Mouse (Mus musculus) liver, embryonic 14.5 days (tissue): ENCODE data around the gene Skap2. TPM values are rescaled to one million over a fixed set of nuclear protein-coding genes. Genes with fewer than 3 reads are reported as not detected.
A peak's percentile ranks its signal among the peaks of the same experiment; 100 is the strongest.

Source experiments
- ATAC-seq: fragments of 200-750 bp; cut with Nextera tagmentation; 2 replicates; pipeline ENCODE4 v1.8.0; 2017; ENCODE audit warnings: moderate number of reproducible peaks, mild to moderate bottlenecking, moderate library complexity; ENCODE audit not compliant: insufficient read depth
- DNase-seq, 3 experiments: peaks; one replicate each; pipeline ENCODE4 v3.0.0-alpha.2; 2012 to 2013; ENCODE audit warnings: low read depth in 3 of 3, low spot score in 3 of 3
- H3K27ac ChIP-seq: fragments of 300-500 bp; sonication (generic); 2 replicates; pipeline ENCODE4 v1.5.1; 2014; ENCODE audit warnings: moderate library complexity, mild to moderate bottlenecking, control low read depth, inconsistent platforms
- H3K27me3 ChIP-seq: fragments of 300-500 bp; sonication (generic); 2 replicates; pipeline ENCODE4 v1.6.1; 2014; ENCODE audit warnings: mild to moderate bottlenecking, low read length, moderate library complexity; ENCODE audit not compliant: control insufficient read depth, insufficient read depth
- H3K36me3 ChIP-seq: fragments of 300-500 bp; sonication (generic); replicated peaks from 2 replicates; pipeline ENCODE4 v1.6.1; 2014; ENCODE audit warnings: low read depth; ENCODE audit not compliant: control insufficient read depth, insufficient read depth
- H3K4me1 ChIP-seq, 2 experiments: fragments of 200-500 bp in 1 of 2; fragments of 300-500 bp in 1 of 2; sonication (generic) in 1 of 2; replicated peaks; 2 replicates each; pipeline ENCODE4 v1.6.1; 2012 to 2014; ENCODE audit warnings: antibody characterized with exemption in 1 of 2, inconsistent platforms in 1 of 2, low read length in 1 of 2; ENCODE audit not compliant: control insufficient read depth in 2 of 2, insufficient read depth in 2 of 2
- H3K4me2 ChIP-seq: fragments of 300-500 bp; sonication (generic); 2 replicates; pipeline ENCODE4 v1.6.1; 2014; ENCODE audit warnings: low read depth, mild to moderate bottlenecking, control low read depth, moderate library complexity
- H3K4me3 ChIP-seq, 2 experiments: fragments of 200-500 bp in 1 of 2; fragments of 300-500 bp in 1 of 2; sonication (generic) in 1 of 2; 2 replicates each; pipeline ENCODE4 v1.5.1; 2012 to 2014; ENCODE audit warnings: low read depth in 2 of 2, low read length in 2 of 2, mild to moderate bottlenecking in 2 of 2, control low read depth in 1 of 2, inconsistent platforms in 1 of 2, moderate library complexity in 1 of 2; ENCODE audit not compliant: insufficient read depth in 1 of 2
- H3K9ac ChIP-seq: fragments of 300-500 bp; sonication (generic); replicated peaks from 2 replicates; pipeline ENCODE4 v1.6.1; 2014; ENCODE audit warnings: mild to moderate bottlenecking, control low read depth, moderate library complexity
- H3K9me3 ChIP-seq: fragments of 300-500 bp; sonication (generic); 2 replicates; pipeline ENCODE4 v1.6.1; 2016; ENCODE audit warnings: low read length, mixed read lengths; ENCODE audit not compliant: control insufficient read depth
- CTCF ChIP-seq: IDR thresholded peaks from 2 replicates; pipeline ENCODE4 v1.5.1; 2016; ENCODE audit warnings: antibody characterized with exemption, low read depth, control low read depth
- EP300 ChIP-seq: IDR thresholded peaks from 2 replicates; pipeline ENCODE4 v1.6.1; 2016; ENCODE audit warnings: antibody characterized with exemption, low read depth
- WGBS: fragments of 180-500 bp; shearing (Covaris S2); extraction: QIAGEN DNeasy Blood & Tissue Kit; methylation state at CpG from one replicate; pipeline ENCODE4 v1.1.7; 2014; ENCODE audit not compliant: insufficient replicate concordance; 5-methylcytosine and 5-hydroxymethylcytosine counted together
- polyA plus RNA-seq, 2 experiments: library from polyadenylated mRNA; depleted of rRNA in 1 of 2; stranded (reverse) in 1 of 2; unstranded in 1 of 2; fragments of >200 nt; fragmentation: Nextera tagmentation in 1 of 2; extraction: Ambion mirVana in 1 of 2; gene quantifications; 2 replicates each; pipeline versions ENCODE4 v1.2.1 to v1.2.3; 2012 to 2014

Gene Skap2
- polyA plus RNA-seq, 2 experiments: 10.1 to 18.4 TPM

- H3K4me3 ChIP-seq: no peak overlapping the region
- 76% methylated on average over 1 of the region's 1 CpGs for WGBS
- H3K9me3 ChIP-seq: no peaks in the 10 kb centered on the region
- H3K36me3 ChIP-seq: no peaks in the 10 kb centered on the region
- DNase-seq (no peak), ATAC-seq (no peak)
- no peak overlapping the region for H3K9ac ChIP-seq
- TF ChIP-seq CTCF (no peak), EP300 (no peak)
- no peaks in the 10 kb centered on the region for H3K4me1 ChIP-seq
- no peaks in the 10 kb centered on the region for H3K27me3 ChIP-seq
- no peak overlapping the region for H3K4me2 ChIP-seq
- no peak overlapping the region for H3K27ac ChIP-seq
Observed at GRCm38 (mm10) chr6:51870294-51870693, 142.1 kb downstream of the Skap2 start.

- H3K27ac ChIP-seq: no peak overlapping the region
- no peak overlapping the region for H3K9ac ChIP-seq
- H3K4me1 ChIP-seq: no peaks in the 10 kb centered on the region
- no peaks in the 10 kb centered on the region for H3K27me3 ChIP-seq
- H3K9me3 ChIP-seq: no peaks in the 10 kb centered on the region
- no peak overlapping the region for H3K4me3 ChIP-seq
- WGBS: 66% methylated on average over 3 of the region's 3 CpGs
- H3K36me3 ChIP-seq: no peaks in the 10 kb centered on the region
- TF ChIP-seq EP300 (no peak), CTCF (no peak)
- ATAC-seq (no peak), DNase-seq (no peak)
- no peak overlapping the region for H3K4me2 ChIP-seq
Observed at GRCm38 (mm10) chr6:51866596-51866995, 145.8 kb downstream of the Skap2 start.

GRCm38 (mm10) chr6:51863508-51863907, 148.8 kb downstream of the Skap2 start:
- no peaks in the 10 kb centered on the region for H3K27me3 ChIP-seq
- no peaks in the 10 kb centered on the region for H3K9me3 ChIP-seq
- ATAC-seq (no peak), DNase-seq (no peak)
- TF ChIP-seq CTCF (no peak), EP300 (no peak)
- H3K36me3 ChIP-seq: no peaks in the 10 kb centered on the region
- no peaks in the 10 kb centered on the region for H3K4me1 ChIP-seq
- H3K4me3 ChIP-seq: no peak overlapping the region
- H3K4me2 ChIP-seq: no peak overlapping the region
- no peak overlapping the region for H3K9ac ChIP-seq
- 66% methylated on average over 4 of the region's 4 CpGs for WGBS
- H3K27ac ChIP-seq: no peak overlapping the region

GRCm38 (mm10) chr6:51860300-51860699, 152.0 kb downstream of the Skap2 start:
- TF ChIP-seq CTCF (no peak), EP300 (no peak)
- no peaks in the 10 kb centered on the region for H3K27me3 ChIP-seq
- DNase-seq: no peak
- no peak overlapping the region for H3K4me3 ChIP-seq
- no peak for ATAC-seq
- H3K27ac ChIP-seq: no peak overlapping the region
- WGBS: 36% methylated on average over 8 of the region's 8 CpGs
- H3K4me1 ChIP-seq: no peaks in the 10 kb centered on the region
- no peaks in the 10 kb centered on the region for H3K36me3 ChIP-seq
- H3K4me2 ChIP-seq: no peak overlapping the region
- no peak overlapping the region for H3K9ac ChIP-seq
- no peaks in the 10 kb centered on the region for H3K9me3 ChIP-seq

GRCm38 (mm10) chr6:51857821-51858220, 154.5 kb downstream of the Skap2 start:
- no peaks in the 10 kb centered on the region for H3K36me3 ChIP-seq
- H3K9me3 ChIP-seq: no peaks in the 10 kb centered on the region
- TF ChIP-seq CTCF (peak; percentile 92), EP300 (no peak)
- no peak overlapping the region for H3K9ac ChIP-seq
- H3K4me3 ChIP-seq: no peak overlapping the region
- WGBS: under 1% methylated on average over 11 of the region's 11 CpGs
- peak overlapping the region; percentile 38; the same call in 1 of the 2 replicates for H3K4me2 ChIP-seq
- H3K4me1 ChIP-seq: no peaks in the 10 kb centered on the region
- DNase-seq: peak; percentile 56 to 65 (median 59)
- H3K27me3 ChIP-seq: no peaks in the 10 kb centered on the region
- H3K27ac ChIP-seq: no peak overlapping the region
- peak; percentile 50; the same call in 1 of the 2 replicates for ATAC-seq
